Mouse (Mus musculus): Measurements from ENCODE around the gene Wwc1.

- no peak for TF ChIP-seq ZNF384 (IDR thresholded peaks at IDR 0.05; ENCODE audit: low read depth, low read length)
- TF ChIP-seq MAFK (IDR thresholded peaks at IDR 0.05; ENCODE audit: insufficient read depth, low read depth, low read length) = no peak
- no peak for TF ChIP-seq HCFC1 (IDR thresholded peaks at IDR 0.05; ENCODE audit: borderline replicate concordance, insufficient read depth, low read length)
These were observed 17.7 kb upstream of the Wwc1 start for GRCm38 (mm10) chr11:35998048-35998447.

All from ES-E14 (cell line).